Mouse (Mus musculus): ENCODE results near the gene Sphk2. TPM values are rescaled to one million over a fixed set of nuclear protein-coding genes. Genes with fewer than 3 reads are reported as not detected.

Sphk2 gene
- polyA plus RNA-seq, 1 experiment from 2014 or later, result 16.3 TPM

DNA sequence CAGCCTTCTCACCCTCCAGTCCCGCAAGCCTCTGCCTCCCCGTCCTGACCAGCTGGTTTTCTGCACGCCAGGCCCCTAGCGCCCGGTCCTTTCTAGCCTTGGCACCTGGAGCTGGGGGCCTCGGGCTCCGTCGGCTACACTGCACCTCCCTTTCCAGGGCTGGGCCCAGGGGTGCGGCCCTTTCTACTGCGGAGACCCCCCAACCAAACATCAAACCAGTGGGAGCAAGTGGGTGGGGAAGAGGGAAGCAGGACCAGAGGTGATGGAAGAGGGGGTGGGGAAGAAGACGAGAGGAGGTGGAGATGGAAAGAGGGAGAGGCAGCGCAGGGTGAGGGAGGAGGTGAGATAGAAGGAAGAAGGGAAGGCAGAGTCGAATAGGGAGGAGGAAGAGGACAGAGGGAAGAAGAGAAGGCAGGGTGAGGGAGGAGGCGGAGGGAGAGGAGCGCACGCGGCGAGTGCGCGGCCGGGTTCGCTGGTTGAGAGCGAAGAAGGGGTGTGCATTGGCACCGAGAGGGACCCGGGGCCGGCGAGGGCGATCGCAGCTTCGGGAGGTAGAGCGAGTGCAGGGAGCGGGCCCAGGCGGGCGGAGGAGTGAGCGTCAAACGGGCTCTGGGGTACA, 18.2 kb downstream of the Sphk2 start, which contains the start of gene Car11:
Gene Car11, plus strand, starts transcription at position 321 of the 619 bp plus-strand sequence.
- DNase-seq (ENCODE audit: low spot score) (no peak), ATAC-seq (no peak)
- under 1% methylated on average over 36 of the region's 36 CpGs for WGBS
- Histone ChIP-seq H3K4me1 (ENCODE audit: control insufficient read depth, insufficient read depth, low read length) (peaks cover 6% of the 10 kb centered on the region; the same call in 1 of the 2 replicates), H3K27me3 (replicated peaks; ENCODE audit: control insufficient read depth, insufficient read depth, low read length) (peaks cover 15% of the 10 kb centered on the region), H3K9ac (ENCODE audit: low read length) (peak within 1 kb of the TSS; percentile 66), H3K4me3 (ENCODE audit: low read depth, low read length) (peak within 1 kb of the TSS; percentile 38), H3K4me2 (ENCODE audit: low read length) (peak within 1 kb of the TSS; percentile 83), H3K27ac (ENCODE audit: low read depth, low read length) (peak within 1 kb of the TSS; percentile 63), H3K9me3 (replicated peaks; ENCODE audit: control insufficient read depth, low read length) (no peaks in the 10 kb centered on the region), H3K36me3 (ENCODE audit: control insufficient read depth, insufficient read depth, low read length) (no peaks in the 10 kb centered on the region)

DNA sequence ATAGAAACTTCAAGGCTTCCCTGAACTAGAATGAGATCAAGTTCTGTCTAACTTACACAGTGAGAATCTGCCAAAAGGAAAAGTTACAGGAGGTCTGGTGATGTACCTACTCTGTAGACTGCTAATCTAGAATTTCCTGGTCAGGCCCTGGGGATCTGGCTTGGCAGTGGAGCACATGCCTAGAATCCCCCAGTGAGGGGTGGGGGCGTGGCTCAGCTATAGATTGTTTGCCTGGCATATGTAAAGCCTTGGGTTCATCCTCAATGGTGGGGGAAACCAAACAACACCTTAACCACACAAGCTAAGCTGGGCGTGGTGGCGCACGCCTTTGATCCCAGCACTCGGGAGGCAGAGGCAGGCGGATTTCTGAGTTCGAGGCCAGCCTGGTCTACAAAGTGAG, 19.9 kb downstream of the Sphk2 start:
- no peak overlapping the region for H3K4me3 ChIP-seq (ENCODE audit: low read depth, low read length)
- no peak overlapping the region for H3K9ac ChIP-seq (ENCODE audit: low read length)
- WGBS, result 86% methylated on average over 6 of the region's 7 CpGs
- H3K36me3 ChIP-seq (ENCODE audit: control insufficient read depth, insufficient read depth, low read length), result no peaks in the 10 kb centered on the region
- DNase-seq (ENCODE audit: low spot score), result no peak
- H3K27ac ChIP-seq (ENCODE audit: low read depth, low read length), result no peak overlapping the region
- H3K9me3 ChIP-seq (replicated peaks; ENCODE audit: control insufficient read depth, low read length), result no peaks in the 10 kb centered on the region
- H3K27me3 ChIP-seq (replicated peaks; ENCODE audit: control insufficient read depth, insufficient read depth, low read length), result peaks cover 15% of the 10 kb centered on the region
- ATAC-seq, result no peak
- peaks cover 6% of the 10 kb centered on the region; the same call in 1 of the 2 replicates for H3K4me1 ChIP-seq (ENCODE audit: control insufficient read depth, insufficient read depth, low read length)
- no peak overlapping the region for H3K4me2 ChIP-seq (ENCODE audit: low read length)

DNA sequence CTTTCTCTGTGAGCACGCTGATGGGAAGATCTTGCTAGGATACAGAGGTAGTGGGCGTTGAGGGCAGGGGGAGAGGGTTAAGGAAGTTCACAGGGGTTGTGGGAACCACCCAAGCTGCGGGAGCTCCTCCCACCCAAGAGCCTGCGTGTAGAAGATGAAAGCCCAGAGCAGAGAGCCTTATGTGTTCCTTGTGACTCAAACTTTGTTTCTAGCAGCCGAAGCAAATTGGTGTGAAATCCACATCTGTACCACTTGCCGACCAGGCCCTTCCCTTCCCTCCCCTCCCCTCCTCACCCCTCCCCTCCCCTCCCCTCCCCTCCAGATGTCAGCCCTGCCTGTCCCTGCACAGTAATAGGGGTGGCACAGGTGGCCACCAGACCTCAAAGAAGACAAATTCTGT, 22.7 kb downstream of the Sphk2 start:
- Histone ChIP-seq H3K9ac (ENCODE audit: low read length) (no peak overlapping the region), H3K36me3 (ENCODE audit: control insufficient read depth, insufficient read depth, low read length) (no peaks in the 10 kb centered on the region), H3K4me2 (ENCODE audit: low read length) (no peak overlapping the region), H3K27ac (ENCODE audit: low read depth, low read length) (no peak overlapping the region), H3K4me1 (ENCODE audit: control insufficient read depth, insufficient read depth, low read length) (peaks cover 2% of the 10 kb centered on the region; the same call in 1 of the 2 replicates), H3K9me3 (replicated peaks; ENCODE audit: control insufficient read depth, low read length) (no peaks in the 10 kb centered on the region), H3K27me3 (replicated peaks; ENCODE audit: control insufficient read depth, insufficient read depth, low read length) (peaks cover 12% of the 10 kb centered on the region), H3K4me3 (ENCODE audit: low read depth, low read length) (no peak overlapping the region)
- DNase-seq (ENCODE audit: low spot score), result no peak
- ATAC-seq, result no peak
- WGBS, result 43% methylated on average over 6 of the region's 6 CpGs

DNA sequence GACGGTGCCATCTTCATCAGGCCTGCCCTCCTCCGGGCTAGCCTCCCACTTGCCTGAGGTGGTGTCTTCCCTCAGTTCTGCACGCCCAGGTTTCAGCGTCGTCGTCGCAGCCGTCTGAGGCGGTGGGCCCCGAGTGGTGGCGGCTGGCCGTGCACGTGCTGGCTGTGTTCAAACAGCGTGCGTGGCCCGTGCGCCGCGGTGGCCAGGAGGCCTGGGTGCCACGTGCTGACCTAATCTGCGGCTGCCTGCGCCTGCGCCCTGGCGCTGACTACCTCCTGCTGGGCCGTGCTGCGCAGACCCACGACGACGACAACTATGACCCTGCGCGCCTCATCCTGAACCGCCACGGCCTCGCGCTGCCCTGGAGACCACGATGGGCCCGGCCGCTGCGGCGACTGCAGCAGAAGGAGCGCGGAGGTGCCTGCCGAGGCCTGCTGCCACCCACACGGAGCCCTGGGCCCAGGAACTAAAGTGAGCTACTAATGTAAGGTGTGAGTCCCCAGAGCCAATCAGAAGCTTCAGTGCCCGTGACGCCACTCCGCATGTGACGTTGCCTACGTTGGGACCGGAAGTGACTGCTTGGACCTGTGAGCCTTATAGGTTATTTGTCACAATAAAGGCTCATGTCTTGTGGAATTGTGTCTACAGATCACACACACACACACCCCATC, 23.7 kb downstream of the Sphk2 start, which contains the start of gene Sec1:
Gene Sec1, minus strand, starts transcription at position 482 of the 671 bp plus-strand sequence.
- ATAC-seq (no peak), DNase-seq (ENCODE audit: low spot score) (no peak)
- no peaks in the 10 kb centered on the region for H3K36me3 ChIP-seq (ENCODE audit: control insufficient read depth, insufficient read depth, low read length)
- 91% methylated on average over 50 of the region's 50 CpGs for WGBS
- H3K4me1 ChIP-seq (ENCODE audit: control insufficient read depth, insufficient read depth, low read length), result no peaks in the 10 kb centered on the region
- H3K4me2 ChIP-seq (ENCODE audit: low read length), result no peak within 1 kb of the TSS
- H3K9me3 ChIP-seq (replicated peaks; ENCODE audit: control insufficient read depth, low read length), result no peaks in the 10 kb centered on the region
- no peak within 1 kb of the TSS for H3K27ac ChIP-seq (ENCODE audit: low read depth, low read length)
- no peak within 1 kb of the TSS for H3K4me3 ChIP-seq (ENCODE audit: low read depth, low read length)
- peaks cover 7% of the 10 kb centered on the region for H3K27me3 ChIP-seq (replicated peaks; ENCODE audit: control insufficient read depth, insufficient read depth, low read length)
- H3K9ac ChIP-seq (ENCODE audit: low read length), result no peak within 1 kb of the TSS

DNA sequence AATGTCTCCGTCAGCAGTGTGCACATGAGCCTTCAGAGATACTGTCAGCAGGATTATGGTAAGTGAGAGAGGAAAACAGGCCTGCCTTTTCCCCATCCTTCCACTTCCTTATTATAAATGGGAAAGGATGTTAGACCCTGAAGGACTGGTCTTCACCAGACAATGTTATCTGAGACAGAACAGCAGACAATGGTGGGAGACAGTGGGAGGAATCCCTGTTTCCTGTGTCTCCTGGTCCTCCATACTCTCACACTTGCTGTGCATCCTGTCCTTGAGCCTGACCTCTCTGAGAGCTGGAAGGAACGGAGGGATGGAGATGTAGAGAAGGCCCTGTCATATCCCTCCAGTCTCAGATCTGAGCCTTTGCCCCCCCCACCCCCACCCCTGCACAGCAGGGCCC, 25.4 kb downstream of the Sphk2 start:
- Histone ChIP-seq H3K9ac (ENCODE audit: low read length) (no peak overlapping the region), H3K27me3 (replicated peaks; ENCODE audit: control insufficient read depth, insufficient read depth, low read length) (no peaks in the 10 kb centered on the region), H3K9me3 (replicated peaks; ENCODE audit: control insufficient read depth, low read length) (no peaks in the 10 kb centered on the region), H3K4me3 (ENCODE audit: low read depth, low read length) (no peak overlapping the region), H3K4me2 (ENCODE audit: low read length) (no peak overlapping the region), H3K36me3 (ENCODE audit: control insufficient read depth, insufficient read depth, low read length) (no peaks in the 10 kb centered on the region), H3K27ac (ENCODE audit: low read depth, low read length) (no peak overlapping the region), H3K4me1 (ENCODE audit: control insufficient read depth, insufficient read depth, low read length) (no peaks in the 10 kb centered on the region)
- 87% methylated on average over 2 of the region's 2 CpGs for WGBS
- ATAC-seq, result no peak
- no peak for DNase-seq (ENCODE audit: low spot score)

DNA sequence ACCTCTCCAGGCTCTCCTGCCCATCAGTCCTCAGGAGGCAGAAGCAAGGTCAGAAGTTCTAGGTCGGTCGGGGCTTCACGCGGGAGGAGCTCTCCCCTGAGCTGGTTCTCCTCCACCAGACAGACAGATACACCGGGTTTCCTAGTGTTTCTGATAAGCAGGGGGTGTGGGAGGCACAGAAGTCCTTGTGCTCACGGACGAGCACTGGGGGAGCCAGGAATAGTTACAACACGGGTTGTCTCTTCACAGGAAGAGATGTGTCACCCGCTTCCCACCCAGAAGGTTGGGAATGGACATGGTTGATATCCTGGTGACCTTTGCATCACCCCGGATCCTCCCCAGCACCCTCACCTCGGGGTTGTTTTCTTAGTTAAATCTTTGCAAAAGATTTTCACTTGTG, 28.0 kb downstream of the Sphk2 start:
- no peak for DNase-seq (ENCODE audit: low spot score)
- Histone ChIP-seq H3K4me1 (ENCODE audit: control insufficient read depth, insufficient read depth, low read length) (no peaks in the 10 kb centered on the region), H3K9ac (ENCODE audit: low read length) (no peak overlapping the region), H3K9me3 (replicated peaks; ENCODE audit: control insufficient read depth, low read length) (no peaks in the 10 kb centered on the region), H3K36me3 (ENCODE audit: control insufficient read depth, insufficient read depth, low read length) (no peaks in the 10 kb centered on the region), H3K4me3 (ENCODE audit: low read depth, low read length) (no peak overlapping the region), H3K27me3 (replicated peaks; ENCODE audit: control insufficient read depth, insufficient read depth, low read length) (no peaks in the 10 kb centered on the region), H3K27ac (ENCODE audit: low read depth, low read length) (no peak overlapping the region), H3K4me2 (ENCODE audit: low read length) (no peak overlapping the region)
- WGBS, result 83% methylated on average over 11 of the region's 11 CpGs
- ATAC-seq, result no peak

DNA sequence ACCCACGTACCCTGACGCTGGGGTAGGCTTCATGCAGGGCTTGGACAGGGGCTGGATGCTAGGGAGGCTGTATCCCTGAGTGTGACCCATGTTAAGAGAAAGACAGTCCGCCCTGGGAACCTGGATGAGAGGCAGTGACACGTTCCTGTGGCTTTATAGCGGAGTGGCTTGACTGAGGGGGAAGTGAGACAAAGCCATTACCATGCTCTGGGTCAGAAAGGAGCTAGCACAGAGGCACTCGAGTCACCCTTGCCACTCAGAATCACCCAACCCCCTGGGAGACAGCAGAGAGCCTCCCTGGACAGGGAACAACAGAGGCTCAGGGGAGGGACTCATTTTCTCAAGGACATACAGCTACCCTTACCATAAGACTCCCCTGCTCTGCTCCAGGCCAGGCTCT, 28.7 kb downstream of the Sphk2 start:
- H3K4me1 ChIP-seq (ENCODE audit: control insufficient read depth, insufficient read depth, low read length), result no peaks in the 10 kb centered on the region
- no peaks in the 10 kb centered on the region for H3K36me3 ChIP-seq (ENCODE audit: control insufficient read depth, insufficient read depth, low read length)
- no peak for DNase-seq (ENCODE audit: low spot score)
- no peak overlapping the region for H3K27ac ChIP-seq (ENCODE audit: low read depth, low read length)
- H3K4me2 ChIP-seq (ENCODE audit: low read length), result no peak overlapping the region
- H3K9me3 ChIP-seq (replicated peaks; ENCODE audit: control insufficient read depth, low read length), result no peaks in the 10 kb centered on the region
- no peaks in the 10 kb centered on the region for H3K27me3 ChIP-seq (replicated peaks; ENCODE audit: control insufficient read depth, insufficient read depth, low read length)
- no peak overlapping the region for H3K4me3 ChIP-seq (ENCODE audit: low read depth, low read length)
- no peak overlapping the region for H3K9ac ChIP-seq (ENCODE audit: low read length)
- no peak for ATAC-seq
- 64% methylated on average over 6 of the region's 6 CpGs for WGBS

- no peaks in the 10 kb centered on the region for H3K27me3 ChIP-seq (replicated peaks; ENCODE audit: control insufficient read depth, insufficient read depth, low read length)
- H3K4me3 ChIP-seq (ENCODE audit: low read depth, low read length), result no peak overlapping the region
- ATAC-seq, result no peak
- no peak overlapping the region for H3K4me2 ChIP-seq (ENCODE audit: low read length)
- no peaks in the 10 kb centered on the region for H3K4me1 ChIP-seq (ENCODE audit: control insufficient read depth, insufficient read depth, low read length)
- 82% methylated on average over 3 of the region's 3 CpGs for WGBS
- no peak for DNase-seq (ENCODE audit: low spot score)
- H3K9me3 ChIP-seq (replicated peaks; ENCODE audit: control insufficient read depth, low read length), result no peaks in the 10 kb centered on the region
- no peak overlapping the region for H3K9ac ChIP-seq (ENCODE audit: low read length)
- no peak overlapping the region for H3K27ac ChIP-seq (ENCODE audit: low read depth, low read length)
- no peaks in the 10 kb centered on the region for H3K36me3 ChIP-seq (ENCODE audit: control insufficient read depth, insufficient read depth, low read length)
These were observed 31.0 kb downstream of the Sphk2 start for GRCm38 (mm10) chr7:45686841-45687240.

- 78% methylated on average over 10 of the region's 10 CpGs for WGBS
- DNase-seq (ENCODE audit: low spot score) (no peak), ATAC-seq (no peak)
- Histone ChIP-seq H3K4me1 (ENCODE audit: control insufficient read depth, insufficient read depth, low read length) (no peaks in the 10 kb centered on the region), H3K36me3 (ENCODE audit: control insufficient read depth, insufficient read depth, low read length) (no peaks in the 10 kb centered on the region), H3K4me3 (ENCODE audit: low read depth, low read length) (no peak overlapping the region), H3K9me3 (replicated peaks; ENCODE audit: control insufficient read depth, low read length) (no peaks in the 10 kb centered on the region), H3K27ac (ENCODE audit: low read depth, low read length) (no peak overlapping the region), H3K9ac (ENCODE audit: low read length) (no peak overlapping the region), H3K27me3 (replicated peaks; ENCODE audit: control insufficient read depth, insufficient read depth, low read length) (no peaks in the 10 kb centered on the region), H3K4me2 (ENCODE audit: low read length) (no peak overlapping the region)
These were observed 32.0 kb downstream of the Sphk2 start for GRCm38 (mm10) chr7:45685811-45686210.
